Mouse (Mus musculus): ENCODE measurements around the gene Tdgf1.

DNA sequence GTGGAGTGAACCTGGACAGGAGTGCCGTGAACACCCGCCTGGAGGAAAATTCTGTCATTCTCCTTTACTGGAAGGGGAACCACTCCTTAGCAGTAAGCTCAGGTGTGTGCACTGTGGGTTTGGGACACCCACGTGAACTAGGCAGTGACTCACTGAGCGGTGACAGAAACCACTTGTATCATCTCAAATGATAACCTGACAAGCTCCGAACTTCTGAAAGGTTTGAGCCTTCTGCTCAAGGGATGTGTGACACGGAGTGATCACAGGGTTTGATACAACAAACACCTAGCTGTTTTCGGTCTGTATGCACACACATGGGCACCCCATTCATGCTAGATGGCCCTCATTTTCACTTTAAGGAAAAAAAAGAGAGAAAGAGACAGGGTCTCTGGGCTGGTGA, 29.2 kb downstream of the Tdgf1 start, which contains the start of gene Fam240a:
- no peak for TF ChIP-seq ZC3H11A (IDR thresholded peaks at IDR 0.05; ENCODE audit: borderline replicate concordance, low read depth, low read length)
- TF ChIP-seq HCFC1 (IDR thresholded peaks at IDR 0.05; ENCODE audit: borderline replicate concordance, insufficient read depth, low read length), result no peak
